Mouse (Mus musculus) stomach, adult 2 months (tissue): ENCODE measurements around the gene Slc7a8. TPM values are rescaled to one million over a fixed set of nuclear protein-coding genes. Genes with fewer than 3 reads are reported as not detected.

Experiments used
- polyA plus RNA-seq: library from polyadenylated mRNA; depleted of rRNA; stranded (reverse); fragments of >200 nt; gene quantifications from 2 replicates; pipeline ENCODE4 v1.2.3, GENCODE M21; 2012; rRNA removed

Slc7a8 gene
- 11.9 and 13.5 TPM in 2 replicates for polyA plus RNA-seq

DNA sequence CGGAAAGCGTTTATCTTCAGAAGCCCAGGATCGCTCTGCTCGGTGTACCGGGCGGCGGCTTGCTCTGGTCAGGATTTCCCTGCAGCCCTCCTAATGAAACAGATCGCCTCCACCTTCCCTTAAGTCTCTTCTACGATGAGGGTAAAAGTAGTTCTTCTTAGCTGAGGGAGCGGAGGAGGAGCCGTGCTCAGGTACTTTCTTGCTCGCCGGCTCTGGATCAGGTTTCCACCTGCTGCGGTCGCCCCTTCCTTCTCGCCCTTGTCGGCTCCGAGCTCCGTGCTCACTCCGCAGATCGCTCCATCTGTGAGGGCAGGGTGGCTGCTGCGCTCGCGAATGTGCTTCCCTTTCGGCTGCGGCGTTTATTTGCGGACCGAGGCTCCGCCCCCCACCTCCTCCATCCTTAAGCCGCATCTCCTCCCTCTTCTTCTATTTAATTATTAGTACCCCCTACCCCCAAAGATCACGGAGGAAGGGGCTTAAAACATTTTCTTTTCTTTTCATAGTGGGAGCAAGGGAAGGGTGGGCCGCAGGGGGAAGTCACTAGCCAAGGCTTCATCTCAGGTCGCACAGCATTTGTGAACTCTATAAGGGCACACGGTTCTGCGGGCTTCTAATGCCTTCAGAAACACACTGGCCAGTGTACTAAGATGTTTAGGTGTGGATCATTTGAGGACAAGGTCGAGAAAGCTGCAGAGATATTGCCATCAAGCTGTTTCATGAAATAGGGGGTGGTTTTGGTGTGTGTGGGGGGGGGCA lies at the start of gene Slc7a8:
Gene Slc7a8, minus strand, starts transcription at position 337 of the 756 bp plus-strand sequence.

DNA sequence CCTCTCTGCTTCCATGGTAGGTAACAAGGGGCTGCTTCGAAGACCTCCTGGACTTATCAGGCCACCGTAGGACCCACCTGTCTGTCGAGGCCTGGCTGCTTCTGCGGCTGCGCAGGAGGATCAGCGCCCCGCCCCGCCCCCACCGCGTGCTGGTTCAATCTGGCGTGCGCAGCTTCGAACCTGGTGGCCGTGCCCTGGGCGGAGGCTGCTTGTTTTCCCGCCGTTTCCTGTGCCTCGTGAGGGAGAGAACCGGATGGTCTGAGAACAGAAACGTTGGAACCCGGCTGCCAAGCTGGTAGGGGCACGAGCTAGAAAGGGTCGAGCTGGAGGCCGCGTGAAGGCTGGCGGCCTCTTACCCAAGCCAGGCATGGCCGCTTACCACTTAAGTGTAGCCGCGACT lies 32.2 kb upstream of the Slc7a8 start, which contains the start of gene Rnf212b:
Gene Rnf212b, plus strand, starts transcription at position 151 of the 400 bp plus-strand sequence.

DNA sequence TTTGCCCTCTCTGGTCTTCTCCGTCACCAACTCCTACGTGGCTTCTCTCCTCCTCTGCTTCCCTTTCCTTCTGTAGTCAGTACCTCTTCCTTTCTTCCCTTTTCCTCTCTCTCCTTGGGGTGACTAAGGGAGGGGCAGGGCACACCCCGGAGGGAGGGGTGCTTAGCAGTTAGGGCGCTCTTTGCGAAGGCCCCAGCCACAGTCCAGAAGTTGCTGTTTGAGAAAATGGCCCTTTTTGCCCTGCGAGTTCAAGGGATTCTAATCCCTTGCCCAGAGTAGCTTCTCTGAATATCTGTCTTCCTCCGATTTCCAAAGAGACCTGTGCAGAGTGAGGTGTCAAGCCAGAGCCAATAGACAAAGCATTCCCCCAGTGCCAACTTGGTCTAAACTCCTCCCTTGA lies 69.7 kb downstream of the Slc7a8 start, which contains the start of gene Cebpe:
Gene Cebpe, minus strand, starts transcription at position 101 of the 400 bp plus-strand sequence.

DNA sequence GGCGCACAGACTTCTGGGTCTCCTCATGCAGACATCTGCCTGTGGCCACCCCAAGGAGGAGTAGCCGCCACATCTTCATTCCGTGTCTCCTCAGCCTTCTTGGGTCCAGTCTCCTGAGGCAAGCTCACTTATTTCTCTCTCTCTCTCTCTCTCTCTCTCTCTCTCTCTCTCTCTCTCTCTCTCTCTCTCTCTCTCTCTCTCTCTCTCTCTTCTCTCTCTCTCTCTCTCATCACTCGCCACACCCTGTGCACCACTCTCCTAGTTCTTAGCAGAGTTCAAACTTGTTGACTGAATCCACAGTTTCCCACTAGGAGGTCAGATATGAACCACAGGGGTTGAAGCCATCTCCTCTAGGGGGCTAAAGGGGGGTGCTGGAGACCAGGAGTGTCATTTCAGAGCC lies 83.0 kb downstream of the Slc7a8 start, which contains the start of gene Gm29776:
Gene Gm29776, minus strand, starts transcription at position 101 of the 400 bp plus-strand sequence.

DNA sequence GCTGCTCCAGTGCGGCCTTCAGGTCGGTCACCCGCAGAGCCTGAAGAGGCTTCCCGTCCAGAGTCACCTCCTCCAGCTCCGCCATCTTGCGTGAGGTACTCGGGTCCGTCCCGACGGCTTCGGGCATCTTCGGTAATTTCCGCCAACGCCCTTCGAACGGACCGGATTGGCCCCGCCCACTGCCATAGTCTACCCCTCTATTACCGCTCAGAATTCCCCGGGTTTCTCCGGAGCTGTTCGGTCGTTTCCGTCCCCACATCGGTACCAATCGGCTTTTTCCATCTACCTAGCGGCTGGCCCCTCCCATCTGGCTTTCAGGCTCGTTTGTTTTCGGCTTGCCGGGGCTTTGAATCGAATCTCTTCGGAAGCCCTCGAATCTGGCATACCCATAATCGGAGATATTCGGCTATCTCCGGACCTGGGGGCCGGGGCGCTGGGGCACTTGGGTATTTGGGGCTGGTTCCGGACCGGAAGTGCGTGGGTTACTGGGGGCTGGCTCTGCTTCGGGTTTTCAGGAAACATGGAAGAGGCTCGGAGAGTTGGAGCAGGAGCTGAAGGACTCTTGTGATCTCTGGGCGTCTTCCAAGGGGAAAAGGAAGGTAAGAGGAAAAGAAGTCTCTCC lies 95.1 kb downstream of the Slc7a8 start, which contains the start of gene Acin1:
Gene Acin1, minus strand, starts transcription at position 410 of the 622 bp plus-strand sequence.

DNA sequence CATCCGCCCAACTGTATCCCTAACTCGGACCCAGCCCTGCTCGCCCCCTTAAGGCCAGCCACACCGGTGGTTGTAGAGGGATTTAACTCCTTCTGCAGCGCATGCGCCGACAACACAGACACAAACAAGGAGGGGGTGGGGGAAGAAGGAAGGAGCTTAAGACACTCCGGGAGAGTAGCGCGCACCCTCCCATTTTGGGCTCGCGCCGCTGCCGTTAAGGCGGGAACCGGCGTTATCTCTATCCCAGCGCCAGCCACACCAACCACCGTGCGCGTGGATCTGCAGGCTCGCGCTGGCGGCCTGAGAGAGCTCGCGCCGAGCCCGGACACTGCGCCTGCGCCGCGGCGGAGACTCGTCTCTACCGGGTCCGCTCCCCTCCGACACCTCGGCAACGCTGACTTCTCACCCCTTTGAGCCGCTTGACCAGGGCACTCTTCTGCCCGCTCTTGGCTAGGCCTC lies 95.7 kb downstream of the Slc7a8 start, which contains the start of gene 1700123O20Rik:
Gene 1700123O20Rik, plus strand, starts transcription at position 154 of the 459 bp plus-strand sequence.

Other genes with a start within 250 kb of the Slc7a8 start
- 3.3 and 4.1 TPM in 2 replicates for gene Haus4, start 227.3 kb downstream of the Slc7a8 start, polyA plus RNA-seq
- gene Ajuba, start 204.4 kb downstream of the Slc7a8 start, polyA plus RNA-seq: 8.4 and 8.7 TPM in 2 replicates
- 3.6 and 4.1 TPM in 2 replicates for gene 4931414P19Rik, start 176.0 kb downstream of the Slc7a8 start, polyA plus RNA-seq
- gene Psmb5, start 163.9 kb downstream of the Slc7a8 start, polyA plus RNA-seq: 93.0 and 120 TPM in 2 replicates
- not detected in 2 replicates for gene Psmb11, start 160.5 kb downstream of the Slc7a8 start, polyA plus RNA-seq
- not detected in 2 replicates for gene Gm17606, start 141.0 kb downstream of the Slc7a8 start, polyA plus RNA-seq
- 2.8 and 4.0 TPM in 2 replicates for gene Cdh24, start 140.6 kb downstream of the Slc7a8 start, polyA plus RNA-seq
- 16.1 and 38.8 TPM in 2 replicates for gene 1700123O20Rik, start 95.7 kb downstream of the Slc7a8 start, polyA plus RNA-seq
- gene Acin1, start 95.0 kb downstream of the Slc7a8 start, polyA plus RNA-seq: 30.3 and 44.2 TPM in 2 replicates
- not detected in 2 replicates for gene Gm29776, start 83.1 kb downstream of the Slc7a8 start, polyA plus RNA-seq
- gene Cebpe, start 69.8 kb downstream of the Slc7a8 start, polyA plus RNA-seq: 2.6 and 7.1 TPM in 2 replicates
- gene Rnf212b, start 32.2 kb upstream of the Slc7a8 start, polyA plus RNA-seq: not detected in 2 replicates
- gene Homez, start 89.0 kb upstream of the Slc7a8 start, polyA plus RNA-seq: 1.6 and 1.7 TPM in 2 replicates
- gene Ppp1r3e, start 95.6 kb upstream of the Slc7a8 start, polyA plus RNA-seq: 7.0 and 8.5 TPM in 2 replicates
- gene Bcl2l2, start 101.4 kb upstream of the Slc7a8 start, polyA plus RNA-seq: 21.4 and 24.2 TPM in 2 replicates
- gene Gm20521, start 101.5 kb upstream of the Slc7a8 start, polyA plus RNA-seq: 11.1 and 13.1 TPM in 2 replicates
- 19.9 and 24.8 TPM in 2 replicates for gene Pabpn1, start 110.6 kb upstream of the Slc7a8 start, polyA plus RNA-seq
- 30.5 and 37.7 TPM in 2 replicates for gene Slc22a17, start 131.2 kb upstream of the Slc7a8 start, polyA plus RNA-seq
- gene Efs, start 144.2 kb upstream of the Slc7a8 start, polyA plus RNA-seq: 13.5 and 18.0 TPM in 2 replicates
- 0.16 and 0.51 TPM in 2 replicates for gene Il25, start 150.7 kb upstream of the Slc7a8 start, polyA plus RNA-seq
- 1.7 and 3.0 TPM in 2 replicates for gene Cmtm5, start 154.3 kb upstream of the Slc7a8 start, polyA plus RNA-seq
- 0.01 and 0.04 TPM in 2 replicates for gene Myh6, start 185.0 kb upstream of the Slc7a8 start, polyA plus RNA-seq
- not detected in 2 replicates for gene Gm17428, start 195.0 kb upstream of the Slc7a8 start, polyA plus RNA-seq
- gene Myh7, start 212.7 kb upstream of the Slc7a8 start, polyA plus RNA-seq: 0.06 and 0.08 TPM in 2 replicates
- 2.0 TPM in 2 replicates for gene Ngdn, start 233.5 kb upstream of the Slc7a8 start, polyA plus RNA-seq